Mouse (Mus musculus) heart, postnatal 10 days (tissue): ENCODE measurements at regions not wholly inside any gene's neighbourhood (a gene's known extent, or its start where the extent isn't known, plus 50 kb on each side); places are given as distances from the start of the nearest gene placed in this dataset.

ENCODE experiments used
- DNase-seq, 2 experiments: peaks; one replicate each; pipeline ENCODE4 v3.0.0; 2021
- intact Hi-C: fragments of 180-260 bp; cut with DNase I; formaldehyde crosslinking; loops from one replicate; pipeline ENCODE4 v1.15.1; 2025

GRCm38 (mm10) chr10:66433490-66433889 is 662.4 kb upstream of the Jmjd1c start:
- intact Hi-C loops, result no loop called here
- DNase-seq, result no peak

GRCm38 (mm10) chr10:66470684-66471083 is 625.2 kb upstream of the Jmjd1c start:
- no peak for DNase-seq

GRCm38 (mm10) chr10:66472038-66472437 is 623.9 kb upstream of the Jmjd1c start:
- intact Hi-C loops, result no loop called here
- no peak for DNase-seq

More at GRCm38 (mm10) chr10:66470684-66471083, 625.2 kb upstream of the Jmjd1c start:
- intact Hi-C loops, result no loop called here

GRCm38 (mm10) chr10:66475187-66475735 is 620.7 kb upstream of the Jmjd1c start:
- no peak for DNase-seq
- intact Hi-C loops, result no loop called here

- intact Hi-C loops, result no loop called here
- DNase-seq, result no peak
These were observed 605.1 kb upstream of the Jmjd1c start for GRCm38 (mm10) chr10:66490871-66491270.

- no peak for DNase-seq
- intact Hi-C loops, result no loop called here
These were observed 604.1 kb upstream of the Jmjd1c start for GRCm38 (mm10) chr10:66491850-66492249.

GRCm38 (mm10) chr10:66539846-66540245 is 556.1 kb upstream of the Jmjd1c start:
- no peak for DNase-seq
- intact Hi-C loops, result no loop called here

GRCm38 (mm10) chr10:66546656-66547055 is 549.3 kb upstream of the Jmjd1c start:
- no peak for DNase-seq
- intact Hi-C loops, result no loop called here

- intact Hi-C loops, result no loop called here
- no peak for DNase-seq
These were observed 548.3 kb upstream of the Jmjd1c start for GRCm38 (mm10) chr10:66547660-66548059.

GRCm38 (mm10) chr10:66548073-66548472 is 547.9 kb upstream of the Jmjd1c start:
- intact Hi-C loops, result no loop called here
- DNase-seq, result no peak

- intact Hi-C loops, result no loop called here
- peak; percentile 7 for DNase-seq
These were observed 543.0 kb upstream of the Jmjd1c start for GRCm38 (mm10) chr10:66552919-66553318.

- intact Hi-C loops, result no loop called here
- no peak for DNase-seq
These were observed 541.7 kb upstream of the Jmjd1c start for GRCm38 (mm10) chr10:66554259-66554658.

- intact Hi-C loops, result no loop called here
- no peak for DNase-seq
These were observed 537.7 kb upstream of the Jmjd1c start for GRCm38 (mm10) chr10:66558097-66558840.

GRCm38 (mm10) chr10:66565374-66565773 is 530.6 kb upstream of the Jmjd1c start:
- intact Hi-C loops, result no loop called here
- no peak for DNase-seq

GRCm38 (mm10) chr10:66574846-66575535 is 520.9 kb upstream of the Jmjd1c start:
- DNase-seq, result peak; percentile 4 to 12
- intact Hi-C loops, result loop anchor here (10.0 kb wide), 1 partner anchor 1820 kb away; no protein-coding TSS in a partner anchor

GRCm38 (mm10) chr10:66593001-66593400 is 502.9 kb upstream of the Jmjd1c start:
- intact Hi-C loops, result no loop called here
- peak; percentile 12 to 33 for DNase-seq

GRCm38 (mm10) chr10:66593506-66593905 is 502.4 kb upstream of the Jmjd1c start:
- DNase-seq, result no peak
- intact Hi-C loops, result no loop called here

GRCm38 (mm10) chr10:66597952-66598351 is 498.0 kb upstream of the Jmjd1c start:
- intact Hi-C loops, result no loop called here
- no peak for DNase-seq

GRCm38 (mm10) chr10:66607141-66607540 is 488.8 kb upstream of the Jmjd1c start:
- intact Hi-C loops, result no loop called here
- DNase-seq, result no peak

GRCm38 (mm10) chr10:66616280-66616679 is 479.6 kb upstream of the Jmjd1c start:
- intact Hi-C loops, result no loop called here
- no peak for DNase-seq

- DNase-seq, result peak in 1 of 2 experiments; percentile 2
- intact Hi-C loops, result no loop called here
These were observed 464.9 kb upstream of the Jmjd1c start for GRCm38 (mm10) chr10:66630996-66631395.
